Mouse (Mus musculus): Measurements from ENCODE around the gene Smad3. TPM values are rescaled to one million over a fixed set of nuclear protein-coding genes. Genes with fewer than 3 reads are reported as not detected.

Smad3 gene
- 16.0 and 17.6 TPM in 2 replicates for total RNA-seq (2014; rRNA removed)
- polyA plus RNA-seq (2015; fragmentation: Nextera tagmentation; extraction: Ambion mirVana) = 5.0 and 5.5 TPM in 2 replicates

DNA sequence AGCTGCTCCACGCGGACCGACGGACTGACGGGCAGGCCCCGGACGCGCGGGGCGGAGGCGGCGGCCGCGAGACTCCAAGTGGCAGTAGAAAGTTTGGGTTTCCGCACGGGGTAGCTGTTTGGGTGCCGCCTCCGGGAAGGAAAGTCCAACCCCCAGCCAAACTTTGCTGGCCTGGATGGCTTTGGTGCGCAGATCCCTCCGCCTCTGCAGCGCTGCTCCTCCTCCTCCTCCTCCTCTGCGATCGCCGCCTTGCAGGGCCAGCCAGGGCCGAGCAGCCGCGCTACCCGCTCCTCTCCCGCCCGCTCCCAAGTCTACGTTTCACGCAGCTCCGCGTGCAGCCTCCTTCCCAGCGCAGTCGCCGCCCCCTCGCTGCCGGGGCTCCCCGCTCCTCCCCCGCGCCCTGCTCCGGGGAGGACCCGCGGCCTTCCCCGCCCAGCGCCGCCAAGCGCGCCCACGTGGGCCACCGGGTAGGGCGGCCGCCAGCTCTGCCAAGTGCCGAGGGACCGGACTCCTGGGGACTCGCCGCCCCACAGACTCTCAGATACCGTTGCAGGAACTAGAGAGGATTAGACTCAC lies at the start of gene Smad3:
Gene Smad3 (minus strand): TSS at position 130 of the 576 bp plus-strand sequence.
- H3K9me3 ChIP-seq (ENCODE audit: low read length) = no peaks in the 10 kb centered on the region
- no peaks in the 10 kb centered on the region for H3K36me3 ChIP-seq (ENCODE audit: insufficient read depth)
- ATAC-seq (peak; percentile 80), DNase-seq (peak; percentile 80)
- no peaks in the 10 kb centered on the region for H3K27me3 ChIP-seq (ENCODE audit: insufficient read depth, low read length)
- H3K9ac ChIP-seq = peak within 1 kb of the TSS; percentile 51
- peak within 1 kb of the TSS; percentile 64 for H3K27ac ChIP-seq (ENCODE audit: low read depth, low read length)
- peak within 1 kb of the TSS; percentile 62 for H3K4me3 ChIP-seq (ENCODE audit: low read depth, low read length)
- WGBS = 4% methylated on average over 55 of the region's 59 CpGs
- no peak; the same call in 1 of the 2 replicates for TF ChIP-seq CTCF (IDR thresholded peaks at IDR 0.05; ENCODE audit: low read depth)
- peaks cover 24% of the 10 kb centered on the region for H3K4me1 ChIP-seq (ENCODE audit: insufficient read depth)
- H3K4me2 ChIP-seq (ENCODE audit: low read depth) = peak within 1 kb of the TSS; percentile 99

DNA sequence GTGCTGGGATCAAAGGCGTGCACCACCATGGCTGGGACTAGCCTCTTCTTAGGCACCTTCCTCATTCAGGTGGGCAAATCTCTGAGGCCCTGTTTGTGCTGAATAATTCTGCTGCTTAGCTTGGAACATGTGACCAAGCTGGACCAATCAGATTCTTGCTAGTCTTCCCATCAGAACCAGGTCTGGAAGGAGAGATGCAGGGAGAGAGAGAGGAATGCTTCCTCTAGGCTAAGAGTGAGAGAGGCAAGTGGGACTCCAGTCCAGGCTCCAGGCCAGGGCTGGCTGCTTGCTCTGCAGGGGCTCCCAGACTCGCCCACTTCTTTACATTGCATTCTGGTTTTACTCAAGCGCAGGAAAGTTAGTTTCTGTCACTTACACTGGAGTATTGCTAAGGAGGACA lies 47.1 kb upstream of the Smad3 start:
- 51% methylated on average over 3 of the region's 3 CpGs for WGBS
- H3K4me1 ChIP-seq (ENCODE audit: insufficient read depth) = no peaks in the 10 kb centered on the region
- DNase-seq (no peak), ATAC-seq (no peak)
- no peak for TF ChIP-seq CTCF (IDR thresholded peaks at IDR 0.05; ENCODE audit: low read depth)
- no peaks in the 10 kb centered on the region for H3K9me3 ChIP-seq (ENCODE audit: low read length)
- H3K4me3 ChIP-seq (ENCODE audit: low read depth, low read length) = no peak overlapping the region
- 0 out of 2 replicates have a peak, but pooled peaks cover 4% of the 10 kb centered on the region for H3K27me3 ChIP-seq (ENCODE audit: insufficient read depth, low read length)
- H3K9ac ChIP-seq = no peak overlapping the region
- no peaks in the 10 kb centered on the region for H3K36me3 ChIP-seq (ENCODE audit: insufficient read depth)
- H3K27ac ChIP-seq (ENCODE audit: low read depth, low read length) = no peak overlapping the region
- H3K4me2 ChIP-seq (ENCODE audit: low read depth) = no peak overlapping the region

DNA sequence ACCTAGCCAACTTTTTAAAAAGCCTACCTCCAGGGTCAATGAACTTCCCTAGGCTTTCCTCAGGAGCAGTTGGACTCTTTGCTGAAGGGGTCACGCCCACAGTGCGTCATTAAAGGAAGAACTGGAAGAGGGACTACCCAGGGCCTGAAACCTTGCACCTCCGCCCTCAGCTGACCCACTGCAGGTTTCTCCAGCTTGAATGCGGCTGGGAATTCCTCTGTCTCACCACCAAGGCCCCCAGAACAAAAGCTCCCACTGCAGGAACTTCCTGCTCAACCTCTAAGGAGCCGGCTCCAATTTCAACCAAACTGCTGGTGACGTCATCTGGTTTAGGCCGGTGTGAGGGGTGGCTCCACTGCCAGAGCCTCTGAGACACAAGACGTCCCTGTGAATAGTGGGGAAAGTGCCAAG lies 45.4 kb upstream of the Smad3 start:
- H3K9me3 ChIP-seq (ENCODE audit: low read length) = no peaks in the 10 kb centered on the region
- 0 out of 2 replicates have a peak, but pooled peaks cover 4% of the 10 kb centered on the region for H3K27me3 ChIP-seq (ENCODE audit: insufficient read depth, low read length)
- no peak overlapping the region for H3K9ac ChIP-seq
- TF ChIP-seq CTCF (IDR thresholded peaks at IDR 0.05; ENCODE audit: low read depth) = no peak
- H3K4me1 ChIP-seq (ENCODE audit: insufficient read depth) = no peaks in the 10 kb centered on the region
- DNase-seq (no peak), ATAC-seq (no peak)
- no peak overlapping the region for H3K4me3 ChIP-seq (ENCODE audit: low read depth, low read length)
- no peak overlapping the region for H3K4me2 ChIP-seq (ENCODE audit: low read depth)
- H3K27ac ChIP-seq (ENCODE audit: low read depth, low read length) = no peak overlapping the region
- 10% methylated on average over 8 of the region's 8 CpGs for WGBS
- no peaks in the 10 kb centered on the region for H3K36me3 ChIP-seq (ENCODE audit: insufficient read depth)

DNA sequence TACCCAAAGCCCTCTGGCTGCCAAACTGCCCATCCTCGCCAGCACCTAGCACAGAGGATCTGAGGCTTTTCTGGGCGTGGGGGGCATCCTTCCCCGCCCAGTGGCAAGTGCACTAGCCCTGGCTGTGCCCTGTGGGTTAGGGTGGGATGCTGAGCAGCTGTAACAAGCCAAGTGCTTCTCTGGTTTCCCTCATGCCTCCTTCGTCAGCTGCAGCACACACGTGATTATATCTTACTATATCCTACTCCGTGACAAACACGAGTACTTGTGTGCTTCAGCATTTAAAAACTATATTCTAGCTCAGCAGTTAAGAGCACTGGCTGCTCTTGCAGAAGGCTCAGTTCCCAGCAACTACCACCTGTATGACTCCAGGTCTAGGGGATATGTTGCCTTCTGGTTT lies 44.7 kb upstream of the Smad3 start:
- no peak overlapping the region for H3K9ac ChIP-seq
- ATAC-seq (no peak), DNase-seq (no peak)
- H3K36me3 ChIP-seq (ENCODE audit: insufficient read depth) = no peaks in the 10 kb centered on the region
- no peak overlapping the region for H3K27ac ChIP-seq (ENCODE audit: low read depth, low read length)
- no peak overlapping the region for H3K4me3 ChIP-seq (ENCODE audit: low read depth, low read length)
- no peak for TF ChIP-seq CTCF (IDR thresholded peaks at IDR 0.05; ENCODE audit: low read depth)
- no peak overlapping the region for H3K4me2 ChIP-seq (ENCODE audit: low read depth)
- 71% methylated on average over 7 of the region's 7 CpGs for WGBS
- 0 out of 2 replicates have a peak, but pooled peaks cover 4% of the 10 kb centered on the region for H3K27me3 ChIP-seq (ENCODE audit: insufficient read depth, low read length)
- H3K9me3 ChIP-seq (ENCODE audit: low read length) = no peaks in the 10 kb centered on the region
- no peaks in the 10 kb centered on the region for H3K4me1 ChIP-seq (ENCODE audit: insufficient read depth)

DNA sequence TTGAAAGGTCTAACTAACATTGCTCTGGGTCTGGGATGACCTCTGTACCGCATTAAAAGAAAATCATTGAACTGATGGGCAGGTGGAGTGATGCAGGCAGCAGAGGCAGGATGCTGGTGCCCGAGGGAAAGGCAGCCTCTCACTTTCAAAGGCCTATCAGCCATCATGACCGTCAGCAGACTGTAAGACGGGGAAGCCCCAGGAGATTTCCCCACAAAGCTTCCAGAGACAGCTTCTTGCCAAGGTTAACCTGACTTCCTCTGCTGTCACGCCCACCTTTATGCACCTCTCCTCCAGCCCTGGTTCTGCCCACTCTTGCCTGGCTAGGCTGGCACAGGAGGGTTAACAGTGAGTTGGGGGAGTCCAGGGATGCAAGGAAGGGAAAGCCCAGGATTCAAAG lies 44.3 kb upstream of the Smad3 start:
- Histone ChIP-seq H3K36me3 (ENCODE audit: insufficient read depth) (no peaks in the 10 kb centered on the region), H3K9me3 (ENCODE audit: low read length) (no peaks in the 10 kb centered on the region), H3K9ac (no peak overlapping the region), H3K4me1 (ENCODE audit: insufficient read depth) (no peaks in the 10 kb centered on the region), H3K27ac (ENCODE audit: low read depth, low read length) (no peak overlapping the region), H3K4me3 (ENCODE audit: low read depth, low read length) (no peak overlapping the region), H3K4me2 (ENCODE audit: low read depth) (no peak overlapping the region), H3K27me3 (ENCODE audit: insufficient read depth, low read length) (0 out of 2 replicates have a peak, but pooled peaks cover 4% of the 10 kb centered on the region)
- TF ChIP-seq CTCF (IDR thresholded peaks at IDR 0.05; ENCODE audit: low read depth) = no peak
- DNase-seq = no peak
- no peak for ATAC-seq
- WGBS = 75% methylated on average over 5 of the region's 5 CpGs

DNA sequence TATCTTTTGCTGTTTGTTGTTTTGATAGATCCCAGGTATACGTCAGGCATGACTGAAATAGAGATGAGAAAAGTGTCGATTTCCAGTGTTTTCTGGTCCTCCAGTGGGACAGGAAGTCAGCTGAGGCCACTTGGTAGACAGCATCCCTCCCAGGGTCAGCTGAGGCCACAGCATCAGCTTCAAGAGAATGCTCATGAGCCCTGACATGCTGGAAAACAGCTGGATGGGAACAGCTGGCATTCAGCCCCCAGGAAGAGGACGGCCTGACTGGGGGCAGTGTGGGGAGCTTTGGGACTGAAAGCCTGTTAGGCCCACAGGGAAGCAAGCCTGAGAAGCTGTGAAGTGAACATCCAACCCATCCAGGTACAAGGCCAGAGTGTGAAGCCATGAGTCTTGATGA lies 38.6 kb upstream of the Smad3 start:
- 85% methylated on average over 3 of the region's 3 CpGs for WGBS
- ATAC-seq = no peak

DNA sequence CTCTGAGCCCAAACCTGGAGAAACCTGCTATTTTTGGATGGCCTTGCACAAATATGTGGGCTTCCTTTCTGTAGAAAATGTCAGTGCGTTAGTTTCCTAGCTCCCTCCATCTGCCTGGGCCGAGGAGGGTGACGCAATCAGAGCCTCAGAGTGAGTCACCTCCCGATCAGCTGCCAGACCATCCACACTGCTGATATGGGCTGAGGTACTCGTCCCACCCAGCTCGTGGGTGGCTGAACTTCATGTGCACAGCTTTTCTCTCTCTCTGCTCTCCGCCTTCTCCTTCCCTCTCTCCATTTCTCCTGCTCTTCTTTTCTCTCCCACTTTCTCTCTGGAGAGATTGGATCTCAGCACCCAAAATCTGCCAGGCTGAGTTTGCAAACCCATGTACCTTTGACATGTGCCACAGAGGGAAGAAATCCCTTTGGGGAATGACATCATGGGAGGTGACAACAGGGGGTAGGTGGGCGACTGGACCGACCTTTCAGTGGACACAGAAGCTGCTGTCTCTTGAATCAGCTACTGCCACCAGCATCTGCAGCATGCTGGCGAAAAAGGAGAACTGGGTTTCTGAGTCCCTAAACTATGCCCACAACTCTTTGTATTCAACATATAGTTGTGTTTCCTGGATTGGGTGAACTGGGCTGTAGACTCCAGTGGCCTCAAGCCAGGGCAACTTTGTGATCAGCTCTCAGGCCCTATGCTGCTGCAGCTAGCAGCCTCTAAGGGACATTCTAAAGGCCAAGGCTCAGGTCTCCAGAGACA lies 36.1 kb upstream of the Smad3 start:
- H3K27ac ChIP-seq (ENCODE audit: low read depth, low read length) = no peak overlapping the region
- 80% methylated on average over 10 of the region's 10 CpGs for WGBS
- no peaks in the 10 kb centered on the region for H3K9me3 ChIP-seq (ENCODE audit: low read length)
- no peak for TF ChIP-seq CTCF (IDR thresholded peaks at IDR 0.05; ENCODE audit: low read depth)
- no peaks in the 10 kb centered on the region for H3K36me3 ChIP-seq (ENCODE audit: insufficient read depth)
- H3K4me2 ChIP-seq (ENCODE audit: low read depth) = no peak overlapping the region
- H3K4me3 ChIP-seq (ENCODE audit: low read depth, low read length) = no peak overlapping the region
- H3K4me1 ChIP-seq (ENCODE audit: insufficient read depth) = 0 out of 2 replicates have a peak, but pooled peaks cover 2% of the 10 kb centered on the region
- no peak for ATAC-seq
- DNase-seq = no peak
- H3K27me3 ChIP-seq (ENCODE audit: insufficient read depth, low read length) = no peaks in the 10 kb centered on the region
- no peak overlapping the region for H3K9ac ChIP-seq

More for the DNA sequence above, 38.6 kb upstream of the Smad3 start:
- H3K9me3 ChIP-seq (ENCODE audit: low read length) = no peaks in the 10 kb centered on the region
- 0 out of 2 replicates have a peak, but pooled peaks cover 2% of the 10 kb centered on the region for H3K4me1 ChIP-seq (ENCODE audit: insufficient read depth)
- H3K9ac ChIP-seq = no peak overlapping the region
- no peak overlapping the region for H3K27ac ChIP-seq (ENCODE audit: low read depth, low read length)
- no peak for DNase-seq
- TF ChIP-seq CTCF (IDR thresholded peaks at IDR 0.05; ENCODE audit: low read depth) = no peak
- no peak overlapping the region for H3K4me2 ChIP-seq (ENCODE audit: low read depth)
- H3K4me3 ChIP-seq (ENCODE audit: low read depth, low read length) = no peak overlapping the region
- H3K27me3 ChIP-seq (ENCODE audit: insufficient read depth, low read length) = no peaks in the 10 kb centered on the region
- H3K36me3 ChIP-seq (ENCODE audit: insufficient read depth) = no peaks in the 10 kb centered on the region
